Mouse (Mus musculus): Measurements from ENCODE around the gene Nlrc5.
A peak's percentile ranks its signal among the peaks of the same experiment; 100 is the strongest.

GRCm38 (mm10) chr8:94485882-94486281 is 51.7 kb downstream of the Nlrc5 start:
- TF ChIP-seq POLR2A (IDR thresholded peaks at IDR 0.05; ENCODE audit: insufficient read depth, low read depth, low read length), result no peak
- peak; percentile 75 for TF ChIP-seq CTCF (IDR thresholded peaks at IDR 0.05)

Measured in heart, adult 2 months (tissue).